Mouse (Mus musculus) hindbrain, embryonic 13.5 days (tissue): ENCODE data around the gene Ing1. TPM values are rescaled to one million over a fixed set of nuclear protein-coding genes. Genes with fewer than 3 reads are reported as not detected.
A peak's percentile ranks its signal among the peaks of the same experiment; 100 is the strongest.

Source experiments
- ATAC-seq: fragments of 200-750 bp; cut with Nextera tagmentation; 2 replicates; pipeline ENCODE4 v1.8.0; 2017; ENCODE audit warnings: moderate TSS enrichment; ENCODE audit not compliant: low FRiP score
- H3K27ac ChIP-seq: fragments of 300-500 bp; sonication (generic); 2 replicates; pipeline ENCODE4 v1.5.1; 2015; ENCODE audit warnings: inconsistent platforms, mild to moderate bottlenecking, moderate library complexity
- H3K27me3 ChIP-seq: fragments of 300-500 bp; sonication (generic); 2 replicates; pipeline ENCODE4 v1.6.1; 2015; ENCODE audit warnings: mild to moderate bottlenecking, inconsistent platforms
- H3K36me3 ChIP-seq: fragments of 300-500 bp; sonication (generic); 2 replicates; pipeline ENCODE4 v1.6.1; 2015; ENCODE audit warnings: mild to moderate bottlenecking, inconsistent platforms
- H3K4me1 ChIP-seq: fragments of 300-500 bp; sonication (generic); replicated peaks from 2 replicates; pipeline ENCODE4 v1.6.1; 2015; ENCODE audit warnings: inconsistent platforms
- H3K4me2 ChIP-seq: fragments of 300-500 bp; sonication (generic); 2 replicates; pipeline ENCODE4 v1.6.1; 2015; ENCODE audit warnings: inconsistent platforms, mild to moderate bottlenecking, moderate library complexity
- H3K4me3 ChIP-seq: fragments of 300-500 bp; sonication (generic); 2 replicates; pipeline ENCODE4 v1.5.1; 2015; ENCODE audit warnings: mild to moderate bottlenecking, inconsistent platforms
- H3K9ac ChIP-seq: fragments of 300-500 bp; sonication (generic); 2 replicates; pipeline ENCODE4 v1.6.1; 2015; ENCODE audit warnings: mild to moderate bottlenecking, inconsistent platforms
- H3K9me3 ChIP-seq: fragments of 300-500 bp; sonication (generic); 2 replicates; pipeline ENCODE4 v1.6.1; 2016; ENCODE audit warnings: inconsistent platforms
- WGBS: fragments of 180-500 bp; shearing (Covaris S2); methylation state at CpG from one replicate; pipeline ENCODE4 v1.1.7; 2015; 5-methylcytosine and 5-hydroxymethylcytosine counted together
- polyA plus RNA-seq: library from polyadenylated mRNA; unstranded; fragments of >200 nt; fragmentation: Nextera tagmentation; extraction: Ambion mirVana; gene quantifications from 2 replicates; pipeline ENCODE4 v1.2.1, GENCODE M21; 2015

Ing1 gene
- polyA plus RNA-seq, 1 experiment from 2014 or later: 40.7 TPM

GRCm38 (mm10) chr8:11571950-11572349 lies 16.6 kb downstream of the Ing1 start:
- H3K27me3 ChIP-seq: no peaks in the 10 kb centered on the region
- no peak overlapping the region for H3K9ac ChIP-seq
- H3K36me3 ChIP-seq: peaks cover 21% of the 10 kb centered on the region
- 93% methylated on average over 10 of the region's 10 CpGs for WGBS
- no peak for ATAC-seq
- no peak overlapping the region for H3K4me3 ChIP-seq
- H3K9me3 ChIP-seq: no peaks in the 10 kb centered on the region
- H3K4me1 ChIP-seq: 0 out of 2 replicates have a peak, but pooled peaks cover 3% of the 10 kb centered on the region
- no peak overlapping the region for H3K4me2 ChIP-seq
- H3K27ac ChIP-seq: no peak overlapping the region

GRCm38 (mm10) chr8:11572428-11572827 lies 17.1 kb downstream of the Ing1 start:
- Histone ChIP-seq H3K27me3 (no peaks in the 10 kb centered on the region), H3K9ac (no peak overlapping the region), H3K4me1 (0 out of 2 replicates have a peak, but pooled peaks cover 3% of the 10 kb centered on the region), H3K27ac (no peak overlapping the region), H3K4me2 (no peak overlapping the region), H3K36me3 (peaks cover 19% of the 10 kb centered on the region), H3K9me3 (no peaks in the 10 kb centered on the region), H3K4me3 (no peak overlapping the region)
- 69% methylated on average over 6 of the region's 6 CpGs for WGBS
- ATAC-seq: no peak

GRCm38 (mm10) chr8:11574911-11575603 lies 19.7 kb downstream of the Ing1 start:
- H3K4me2 ChIP-seq: no peak overlapping the region
- H3K4me3 ChIP-seq: no peak overlapping the region
- no peaks in the 10 kb centered on the region for H3K9me3 ChIP-seq
- WGBS: 79% methylated on average over 9 of the region's 9 CpGs
- 0 out of 2 replicates have a peak, but pooled peaks cover 3% of the 10 kb centered on the region for H3K4me1 ChIP-seq
- no peak overlapping the region for H3K9ac ChIP-seq
- no peak for ATAC-seq
- H3K27me3 ChIP-seq: no peaks in the 10 kb centered on the region
- peaks cover under 1% of the 10 kb centered on the region; the same call in 1 of the 2 replicates for H3K36me3 ChIP-seq
- H3K27ac ChIP-seq: no peak overlapping the region

- WGBS: 58% methylated on average over 16 of the region's 16 CpGs
- no peak for ATAC-seq
Observed at GRCm38 (mm10) chr8:11575604-11576384, 20.4 kb downstream of the Ing1 start.

GRCm38 (mm10) chr8:11585513-11586373 lies 30.4 kb downstream of the Ing1 start:
- Histone ChIP-seq H3K27me3 (no peaks in the 10 kb centered on the region), H3K27ac (no peak overlapping the region), H3K36me3 (no peaks in the 10 kb centered on the region), H3K4me3 (no peak overlapping the region), H3K9ac (no peak overlapping the region), H3K4me1 (no peaks in the 10 kb centered on the region), H3K4me2 (no peak overlapping the region), H3K9me3 (peaks cover 4% of the 10 kb centered on the region)
- ATAC-seq: no peak
- WGBS: 88% methylated on average over 21 of the region's 21 CpGs

More at GRCm38 (mm10) chr8:11575604-11576384, 20.4 kb downstream of the Ing1 start:
- H3K9me3 ChIP-seq: no peaks in the 10 kb centered on the region
- H3K27ac ChIP-seq: no peak overlapping the region
- H3K36me3 ChIP-seq: no peaks in the 10 kb centered on the region
- peak overlapping the region; percentile 8; the same call in 1 of the 2 replicates for H3K9ac ChIP-seq
- 0 out of 2 replicates have a peak, but pooled peaks cover 3% of the 10 kb centered on the region for H3K4me1 ChIP-seq
- H3K4me3 ChIP-seq: no peak overlapping the region
- no peaks in the 10 kb centered on the region for H3K27me3 ChIP-seq
- H3K4me2 ChIP-seq: no peak overlapping the region

- no peak overlapping the region for H3K4me3 ChIP-seq
- H3K27ac ChIP-seq: no peak overlapping the region
- no peaks in the 10 kb centered on the region for H3K4me1 ChIP-seq
- peaks cover 4% of the 10 kb centered on the region for H3K9me3 ChIP-seq
- no peak overlapping the region for H3K9ac ChIP-seq
- no peaks in the 10 kb centered on the region for H3K27me3 ChIP-seq
- ATAC-seq: no peak
- WGBS: 68% methylated on average over 2 of the region's 2 CpGs
- H3K4me2 ChIP-seq: no peak overlapping the region
- H3K36me3 ChIP-seq: no peaks in the 10 kb centered on the region
Observed at GRCm38 (mm10) chr8:11586374-11586745, 31.0 kb downstream of the Ing1 start.

- 89% methylated on average over 4 of the region's 4 CpGs for WGBS
- no peaks in the 10 kb centered on the region for H3K9me3 ChIP-seq
- H3K9ac ChIP-seq: no peak overlapping the region
- H3K36me3 ChIP-seq: no peaks in the 10 kb centered on the region
- ATAC-seq: no peak
- H3K27me3 ChIP-seq: no peaks in the 10 kb centered on the region
- no peak overlapping the region for H3K27ac ChIP-seq
- no peak overlapping the region for H3K4me3 ChIP-seq
- H3K4me1 ChIP-seq: no peaks in the 10 kb centered on the region
- H3K4me2 ChIP-seq: no peak overlapping the region
Observed at GRCm38 (mm10) chr8:11591837-11592236, 36.5 kb downstream of the Ing1 start.

GRCm38 (mm10) chr8:11592296-11592695 lies 36.9 kb downstream of the Ing1 start:
- ATAC-seq: no peak
- H3K4me1 ChIP-seq: no peaks in the 10 kb centered on the region
- no peak overlapping the region for H3K9ac ChIP-seq
- H3K36me3 ChIP-seq: no peaks in the 10 kb centered on the region
- 52% methylated on average over 13 of the region's 13 CpGs for WGBS
- no peaks in the 10 kb centered on the region for H3K9me3 ChIP-seq
- H3K4me2 ChIP-seq: no peak overlapping the region
- no peaks in the 10 kb centered on the region for H3K27me3 ChIP-seq
- no peak overlapping the region for H3K4me3 ChIP-seq
- H3K27ac ChIP-seq: no peak overlapping the region

GRCm38 (mm10) chr8:11593222-11593884 lies 38.0 kb downstream of the Ing1 start:
- no peak for ATAC-seq
- WGBS: 77% methylated on average over 12 of the region's 12 CpGs
- H3K27me3 ChIP-seq: no peaks in the 10 kb centered on the region

GRCm38 (mm10) chr8:11600301-11600951 lies 45.1 kb downstream of the Ing1 start:
- H3K4me2 ChIP-seq: no peak overlapping the region

More at GRCm38 (mm10) chr8:11593222-11593884, 38.0 kb downstream of the Ing1 start:
- Histone ChIP-seq H3K4me3 (no peak overlapping the region), H3K9ac (no peak overlapping the region), H3K4me2 (no peak overlapping the region), H3K4me1 (no peaks in the 10 kb centered on the region), H3K36me3 (no peaks in the 10 kb centered on the region), H3K27ac (no peak overlapping the region), H3K9me3 (no peaks in the 10 kb centered on the region)

GRCm38 (mm10) chr8:11602006-11602680 lies 46.8 kb downstream of the Ing1 start:
- no peak overlapping the region for H3K4me2 ChIP-seq
- ATAC-seq: 0 out of 2 replicates have a peak, but pooled peaks have one; percentile 28
- peaks cover 13% of the 10 kb centered on the region for H3K36me3 ChIP-seq
- no peak overlapping the region for H3K27ac ChIP-seq
- H3K27me3 ChIP-seq: no peaks in the 10 kb centered on the region
- no peaks in the 10 kb centered on the region for H3K4me1 ChIP-seq
- H3K4me3 ChIP-seq: no peak overlapping the region
- WGBS: 45% methylated on average over 14 of the region's 14 CpGs
- H3K9ac ChIP-seq: no peak overlapping the region
- H3K9me3 ChIP-seq: no peaks in the 10 kb centered on the region

More at GRCm38 (mm10) chr8:11600301-11600951, 45.1 kb downstream of the Ing1 start:
- peaks cover 6% of the 10 kb centered on the region for H3K36me3 ChIP-seq
- no peak overlapping the region for H3K9ac ChIP-seq
- H3K9me3 ChIP-seq: no peaks in the 10 kb centered on the region
- WGBS: 92% methylated on average over 5 of the region's 5 CpGs
- H3K27me3 ChIP-seq: no peaks in the 10 kb centered on the region
- H3K4me1 ChIP-seq: no peaks in the 10 kb centered on the region
- H3K4me3 ChIP-seq: no peak overlapping the region
- no peak for ATAC-seq
- H3K27ac ChIP-seq: no peak overlapping the region
